Mouse (Mus musculus): ENCODE results near the gene Olfr312. TPM values are rescaled to one million over a fixed set of nuclear protein-coding genes. Genes with fewer than 3 reads are reported as not detected.

Olfr312 gene
- not detected in 2 replicates for polyA plus RNA-seq (2012; ENCODE audit: low replicate concordance)

GRCm38 (mm10) chr11:58828937-58829336 lies at the start of gene Olfr312:
TSS of gene Olfr312 (plus strand) at chr11:58829237.

GRCm38 (mm10) chr11:58782480-58783089 lies 46.5 kb upstream of the Olfr312 start, which contains the start of gene Olfr314:
TSS of gene Olfr314 (plus strand) at chr11:58782952.

GRCm38 (mm10) chr11:58801558-58802228 lies 27.3 kb upstream of the Olfr312 start, which contains the start of gene Fam183b:
TSS of gene Fam183b (minus strand) at chr11:58801960.

DNA sequence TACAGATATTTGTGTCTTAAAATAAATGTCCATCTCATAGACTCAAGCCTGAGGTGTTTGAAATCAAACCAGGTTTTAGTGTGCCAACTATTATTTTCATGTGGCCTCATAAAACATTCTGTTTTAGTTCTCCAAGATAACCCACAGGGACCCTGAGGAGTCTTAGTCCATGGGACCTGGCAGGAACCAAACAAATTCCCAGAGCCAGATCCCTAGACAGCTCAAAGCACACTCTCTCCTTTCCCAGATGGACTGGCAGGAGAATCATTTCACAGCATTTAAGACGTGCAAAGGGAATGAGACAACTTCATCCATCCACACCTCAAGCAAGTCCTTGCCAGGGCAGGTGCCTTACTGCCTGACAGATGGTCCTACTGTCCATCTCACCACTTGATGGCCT lies 14.3 kb upstream of the Olfr312 start, which contains the start of gene Olfr313:
TSS of gene Olfr313 (plus strand) at position 301 of the 400 bp plus-strand sequence.

GRCm38 (mm10) chr11:58838951-58839350 lies 9.9 kb downstream of the Olfr312 start, which contains the start of gene Olfr311:
TSS of gene Olfr311 (plus strand) at chr11:58839251.

GRCm38 (mm10) chr11:58846919-58847461 lies 18.0 kb downstream of the Olfr312 start, which contains the start of gene Gm12258:
TSS of gene Gm12258 (plus strand) at chr11:58847158.

GRCm38 (mm10) chr11:58867039-58867953 lies 38.3 kb downstream of the Olfr312 start, which contains the start of gene 2810021J22Rik:
TSS of gene 2810021J22Rik (plus strand) at chr11:58867216.

Other genes starting within 250 kb of the Olfr312 start
- not detected in 2 replicates for gene Olfr324, start 234.1 kb upstream of the Olfr312 start, polyA plus RNA-seq (2012; ENCODE audit: low replicate concordance)
- not detected in 2 replicates for gene 2210407C18Rik, start 213.2 kb upstream of the Olfr312 start, polyA plus RNA-seq (2012; ENCODE audit: low replicate concordance)
- 0.18 TPM in 1 of 2 replicates, not detected in the other for gene Olfr323, start 198.7 kb upstream of the Olfr312 start, polyA plus RNA-seq (2012; ENCODE audit: low replicate concordance)
- 0.15 and 5.6 TPM in 2 replicates for gene Trim58, start 188.8 kb upstream of the Olfr312 start, polyA plus RNA-seq (2012; ENCODE audit: low replicate concordance)
- 0.03 TPM in 1 of 2 replicates, not detected in the other for gene Olfr322, start 170.5 kb upstream of the Olfr312 start, polyA plus RNA-seq (2012; ENCODE audit: low replicate concordance)
- gene Olfr320, start 148.1 kb upstream of the Olfr312 start, polyA plus RNA-seq (2012; ENCODE audit: low replicate concordance): not detected in 2 replicates
- gene Olfr319, start 130.1 kb upstream of the Olfr312 start, polyA plus RNA-seq (2012; ENCODE audit: low replicate concordance): not detected in 2 replicates
- not detected in 2 replicates for gene Olfr318, start 105.2 kb upstream of the Olfr312 start, polyA plus RNA-seq (2012; ENCODE audit: low replicate concordance)
- not detected in 2 replicates for gene Olfr317, start 90.0 kb upstream of the Olfr312 start, polyA plus RNA-seq (2012; ENCODE audit: low replicate concordance)
- gene Olfr316, start 76.5 kb upstream of the Olfr312 start, polyA plus RNA-seq (2012; ENCODE audit: low replicate concordance): 0.12 TPM in 1 of 2 replicates, not detected in the other
- not detected in 2 replicates for gene Olfr315, start 56.0 kb upstream of the Olfr312 start, polyA plus RNA-seq (2012; ENCODE audit: low replicate concordance)
- not detected in 2 replicates for gene Olfr314, start 46.3 kb upstream of the Olfr312 start, polyA plus RNA-seq (2012; ENCODE audit: low replicate concordance)
- gene Fam183b, start 27.3 kb upstream of the Olfr312 start, polyA plus RNA-seq (2012; ENCODE audit: low replicate concordance): not detected in 2 replicates
- gene Olfr313, start 14.2 kb upstream of the Olfr312 start, polyA plus RNA-seq (2012; ENCODE audit: low replicate concordance): not detected in 2 replicates
- gene Olfr311, start 10.0 kb downstream of the Olfr312 start, polyA plus RNA-seq (2012; ENCODE audit: low replicate concordance): not detected in 2 replicates
- 0.66 and 2.4 TPM in 2 replicates for gene Gm12258, start 17.9 kb downstream of the Olfr312 start, polyA plus RNA-seq (2012; ENCODE audit: low replicate concordance)
- 0.34 and 0.92 TPM in 2 replicates for gene 2810021J22Rik, start 38.0 kb downstream of the Olfr312 start, polyA plus RNA-seq (2012; ENCODE audit: low replicate concordance)
- 0.98 and 1.1 TPM in 2 replicates for gene Zfp39, start 75.0 kb downstream of the Olfr312 start, polyA plus RNA-seq (2012; ENCODE audit: low replicate concordance)
- 0.17 and 21.0 TPM in 2 replicates for gene Btnl10, start 88.7 kb downstream of the Olfr312 start, polyA plus RNA-seq (2012; ENCODE audit: low replicate concordance)
- 234 and 380 TPM in 2 replicates for gene Rnf187, start 109.7 kb downstream of the Olfr312 start, polyA plus RNA-seq (2012; ENCODE audit: low replicate concordance)
- 9.7 and 14.2 TPM in 2 replicates for gene Hist3h2ba, start 119.7 kb downstream of the Olfr312 start, polyA plus RNA-seq (2012; ENCODE audit: low replicate concordance)
- gene Hist3h2a, start 125.4 kb downstream of the Olfr312 start, polyA plus RNA-seq (2012; ENCODE audit: low replicate concordance): 23.0 TPM in 1 of 2 replicates, not detected in the other
- gene Trim17, start 125.4 kb downstream of the Olfr312 start, polyA plus RNA-seq (2012; ENCODE audit: low replicate concordance): 0.25 and 8.9 TPM in 2 replicates
- 82.2 and 147 TPM in 2 replicates for gene Trim11, start 148.9 kb downstream of the Olfr312 start, polyA plus RNA-seq (2012; ENCODE audit: low replicate concordance)